Mouse (Mus musculus) right cerebral cortex, adult 18-20 months (tissue): Measurements from ENCODE around the gene Olfr1313.
"Not testable (repeated sequence)": the region's sequence is repeated elsewhere in the genome, so short reads cannot be mapped to it uniquely, and the experiment has no call there.

ENCODE experiments used
- DNase-seq: peaks from one replicate; pipeline ENCODE4 v3.0.0; 2022; ENCODE audit warnings: mixed read lengths

Gene Olfr1313

GRCm38 (mm10) chr2:112077743-112078142 is at the start of gene Olfr1313:
Olfr1313 (minus strand) TSS chr2:112077843.
- DNase-seq: no peak

GRCm38 (mm10) chr2:112115340-112115739 is 37.7 kb upstream of the Olfr1313 start, which contains the start of gene Olfr1315-ps1:
Olfr1315-ps1 (minus strand) TSS chr2:112115440.
- no peak for DNase-seq

GRCm38 (mm10) chr2:112096681-112097080 is 19.0 kb upstream of the Olfr1313 start, which contains the start of gene Olfr1314:
Olfr1314 (minus strand) TSS chr2:112096781.
- DNase-seq: no peak

GRCm38 (mm10) chr2:112050138-112050537 is 27.5 kb downstream of the Olfr1313 start, which contains the start of gene Olfr1312:
Olfr1312 (minus strand) TSS chr2:112050238.
- DNase-seq: no peak

- DNase-seq: not testable (repeated sequence)
These were observed 50.7 kb downstream of the Olfr1313 start for GRCm38 (mm10) chr2:112026971-112027370.

- no peak for DNase-seq
These were observed 53.3 kb downstream of the Olfr1313 start, which contains the start of gene Olfr1311 for GRCm38 (mm10) chr2:112024312-112024711. Olfr1311 (minus strand) TSS chr2:112024412.
